Mouse (Mus musculus) limb, embryonic 14.5 days (tissue): ENCODE measurements at regions not wholly inside any gene's neighbourhood (a gene's known extent, or its start where the extent isn't known, plus 50 kb on each side); places are given as distances from the start of the nearest gene placed in this dataset.
A peak's percentile ranks its signal among the peaks of the same experiment; 100 is the strongest.
"Not testable (repeated sequence)": the region's sequence is repeated elsewhere in the genome, so short reads cannot be mapped to it uniquely, and the experiment has no call there.

Experiments used
- ATAC-seq: fragments of 200-750 bp; cut with Nextera tagmentation; 2 replicates; pipeline ENCODE4 v1.8.0; 2017; ENCODE audit warnings: low read depth, moderate number of reproducible peaks, moderate TSS enrichment; ENCODE audit not compliant: low FRiP score
- DNase-seq: peaks from one replicate; pipeline ENCODE4 v3.0.0-alpha.2; 2015; ENCODE audit warnings: low spot score
- H3K27ac ChIP-seq: fragments of 300-500 bp; sonication (generic); replicated peaks from 2 replicates; pipeline ENCODE4 v1.5.1; 2014; ENCODE audit warnings: low read depth, mild to moderate bottlenecking, low read length, moderate library complexity, mixed read lengths
- H3K27me3 ChIP-seq: fragments of 300-500 bp; sonication (generic); 2 replicates; pipeline ENCODE4 v1.6.1; 2014; ENCODE audit warnings: low read length, mixed read lengths; ENCODE audit not compliant: control insufficient read depth, insufficient read depth
- H3K36me3 ChIP-seq: fragments of 300-500 bp; sonication (generic); 2 replicates; pipeline ENCODE4 v1.6.1; 2014; ENCODE audit warnings: mild to moderate bottlenecking, low read length, moderate library complexity, mixed read lengths; ENCODE audit not compliant: control insufficient read depth, insufficient read depth
- H3K4me1 ChIP-seq: fragments of 300-500 bp; sonication (generic); 2 replicates; pipeline ENCODE4 v1.6.1; 2014; ENCODE audit warnings: antibody characterized with exemption, low read length, mixed read lengths; ENCODE audit not compliant: control insufficient read depth, insufficient read depth
- H3K4me2 ChIP-seq: fragments of 300-500 bp; sonication (generic); replicated peaks from 2 replicates; pipeline ENCODE4 v1.6.1; 2014; ENCODE audit warnings: low read depth, mild to moderate bottlenecking, low read length, moderate library complexity; ENCODE audit not compliant: severe bottlenecking
- H3K4me3 ChIP-seq: fragments of 300-500 bp; sonication (generic); replicated peaks from 2 replicates; pipeline ENCODE4 v1.5.1; 2014; ENCODE audit warnings: low read length
- H3K9ac ChIP-seq: fragments of 300-500 bp; sonication (generic); 2 replicates; pipeline ENCODE4 v1.6.1; 2014; ENCODE audit warnings: mild to moderate bottlenecking, low read depth, low read length, moderate library complexity; ENCODE audit not compliant: severe bottlenecking
- H3K9me3 ChIP-seq: fragments of 300-500 bp; sonication (generic); 2 replicates; pipeline ENCODE4 v1.6.1; 2016; ENCODE audit warnings: low read length; ENCODE audit not compliant: control insufficient read depth
- POLR2A ChIP-seq: fragments of 200-500 bp; IDR thresholded peaks from 2 replicates; pipeline ENCODE4 v1.8.0; 2012; ENCODE audit warnings: inconsistent platforms, mild to moderate bottlenecking, moderate library complexity, borderline replicate concordance; ENCODE audit not compliant: insufficient read depth, insufficient read length; ENCODE audit errors: extremely low read depth
- WGBS: fragments of 180-500 bp; shearing (Covaris S2); extraction: QIAGEN DNeasy Blood & Tissue Kit; methylation state at CpG from one replicate; pipeline ENCODE4 v1.1.7; 2014; 5-methylcytosine and 5-hydroxymethylcytosine counted together

DNA sequence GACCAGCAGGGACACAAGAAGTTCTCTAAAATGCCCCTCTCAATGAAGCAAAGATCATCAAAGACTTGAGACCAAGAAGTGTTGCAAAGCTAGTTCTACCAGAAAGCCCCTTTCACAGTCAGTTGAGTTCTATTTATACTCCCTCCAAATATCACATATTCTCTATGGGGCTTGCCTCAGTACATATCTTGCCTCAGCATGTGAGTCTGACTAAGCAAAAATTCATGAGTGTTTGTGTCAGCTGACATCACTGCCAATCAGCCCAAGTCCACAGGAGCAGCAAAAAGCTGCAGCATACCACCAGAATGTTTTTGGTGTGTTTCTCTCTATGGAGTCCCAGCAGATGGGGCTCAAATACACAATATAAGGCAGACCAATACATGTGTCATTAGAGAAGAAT lies 631.6 kb downstream of the Rpia start:
- no peaks in the 10 kb centered on the region for H3K36me3 ChIP-seq
- no peak overlapping the region for H3K4me2 ChIP-seq
- ATAC-seq: no peak
- H3K27me3 ChIP-seq: no peaks in the 10 kb centered on the region
- H3K9me3 ChIP-seq: no peaks in the 10 kb centered on the region
- H3K27ac ChIP-seq: no peak overlapping the region
- H3K9ac ChIP-seq: no peak overlapping the region
- no peak overlapping the region for H3K4me3 ChIP-seq
- no peak for DNase-seq
- no peak for TF ChIP-seq POLR2A
- no peaks in the 10 kb centered on the region for H3K4me1 ChIP-seq

DNA sequence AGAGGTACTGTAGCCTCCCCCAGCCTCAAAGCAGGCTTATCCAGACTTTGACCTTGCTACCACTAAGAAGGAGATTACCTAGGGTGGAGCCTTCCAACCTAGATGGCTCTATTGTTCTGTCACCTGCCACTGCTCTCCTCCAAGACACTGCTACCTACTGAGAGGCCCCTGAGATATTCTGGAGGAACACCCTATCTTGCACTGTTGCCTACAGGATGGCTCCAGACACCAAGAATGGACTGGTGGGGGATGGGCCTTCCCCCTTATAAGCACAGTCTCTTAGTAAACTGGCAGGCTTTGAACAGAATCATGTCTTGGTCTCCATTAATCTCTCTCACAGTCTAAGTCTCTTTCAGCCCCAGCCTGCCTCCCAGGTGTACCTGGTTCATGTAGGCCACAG lies 636.3 kb downstream of the Rpia start:
- H3K9ac ChIP-seq, H3K4me1 ChIP-seq, H3K27ac ChIP-seq, H3K9me3 ChIP-seq, ATAC-seq, H3K4me2 ChIP-seq, H3K36me3 ChIP-seq, DNase-seq, H3K4me3 ChIP-seq, H3K27me3 ChIP-seq: not testable (repeated sequence)

DNA sequence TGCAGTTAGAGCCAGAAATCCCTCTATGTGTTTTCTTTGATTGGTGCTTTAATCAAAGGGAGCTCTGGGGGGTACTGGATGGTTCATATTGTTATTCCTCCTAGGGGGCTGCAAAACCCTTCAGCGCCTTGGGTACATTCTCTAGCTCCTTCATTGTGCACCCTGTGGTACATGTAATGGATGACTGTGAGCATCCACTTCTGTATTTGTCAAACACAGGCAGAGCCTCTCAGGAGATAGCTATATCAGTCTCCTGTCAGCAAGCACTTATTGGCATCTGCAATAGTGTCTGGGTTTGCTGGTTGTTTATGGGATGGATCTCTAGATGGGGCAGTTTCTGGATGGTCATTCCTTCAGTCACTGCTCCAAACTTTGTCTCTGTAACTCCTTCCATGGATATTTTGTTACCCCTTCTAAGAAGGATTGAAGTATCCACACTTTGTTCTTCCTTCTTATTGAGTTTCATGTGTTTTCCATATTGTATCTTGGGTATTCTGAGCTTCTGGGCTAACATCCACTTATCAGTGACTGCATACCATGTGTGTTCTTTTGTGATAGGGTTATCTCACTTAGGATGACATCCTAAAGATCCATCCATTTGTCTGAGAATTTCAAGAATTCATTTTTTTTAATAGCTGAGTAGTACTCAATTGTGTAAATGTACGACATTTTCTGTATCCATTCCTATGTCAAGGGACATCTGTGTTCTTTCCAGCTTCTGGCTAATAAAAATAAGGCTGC lies 640.8 kb downstream of the Rpia start:
- H3K4me2 ChIP-seq, H3K4me3 ChIP-seq, ATAC-seq, H3K27ac ChIP-seq, H3K4me1 ChIP-seq, H3K36me3 ChIP-seq, H3K27me3 ChIP-seq, H3K9me3 ChIP-seq, DNase-seq, H3K9ac ChIP-seq: not testable (repeated sequence)
- 85% methylated on average over 2 of the region's 2 CpGs for WGBS

DNA sequence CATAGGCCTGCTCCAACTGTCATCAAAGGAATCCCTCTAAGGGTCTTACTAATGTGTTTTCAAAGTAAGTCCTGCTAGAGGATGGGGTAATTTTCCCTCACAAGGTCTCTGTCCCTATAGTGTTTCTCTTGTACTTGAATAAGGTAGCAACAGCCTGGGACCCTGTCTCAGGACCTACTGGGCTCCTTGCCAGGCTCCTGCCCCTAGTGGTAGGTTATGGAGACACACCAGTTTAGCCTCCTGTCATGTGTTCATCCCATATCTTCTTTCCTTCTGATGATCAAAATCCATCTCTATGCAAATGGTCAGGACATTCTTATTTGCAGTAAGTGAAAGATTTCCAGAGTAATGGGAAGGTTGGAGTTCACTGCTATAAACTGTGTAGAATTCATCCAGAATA lies 645.0 kb downstream of the Rpia start:
- Histone ChIP-seq H3K4me2 (no peak overlapping the region), H3K4me3 (no peak overlapping the region), H3K36me3 (no peaks in the 10 kb centered on the region), H3K9ac (no peak overlapping the region), H3K27ac (no peak overlapping the region), H3K4me1 (no peaks in the 10 kb centered on the region), H3K9me3 (no peaks in the 10 kb centered on the region), H3K27me3 (no peaks in the 10 kb centered on the region)
- ATAC-seq (no peak), DNase-seq (peak; percentile 5)
- no peak for TF ChIP-seq POLR2A

DNA sequence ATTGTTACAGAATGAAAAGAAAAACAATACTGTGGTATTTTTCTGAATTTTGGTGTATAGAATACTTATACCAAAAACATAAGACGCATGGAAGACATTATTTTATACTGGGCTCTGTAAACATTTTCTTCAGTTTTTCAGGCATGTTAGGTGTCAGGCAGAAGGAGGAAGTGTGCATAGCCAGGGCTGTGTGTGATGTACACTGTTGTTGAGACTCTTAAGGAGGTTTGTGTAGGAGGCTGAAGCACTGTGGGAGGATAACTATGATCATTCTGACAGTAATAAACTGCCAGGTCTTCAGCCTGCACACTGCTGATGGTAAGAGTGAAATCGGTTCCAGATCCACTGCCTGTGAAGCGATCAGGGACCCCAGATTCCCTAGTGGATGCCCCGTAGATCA lies 648.7 kb downstream of the Rpia start:
- not testable (repeated sequence) for H3K36me3 ChIP-seq, H3K27me3 ChIP-seq, H3K9ac ChIP-seq, ATAC-seq, H3K4me1 ChIP-seq, H3K4me3 ChIP-seq, H3K27ac ChIP-seq, DNase-seq, H3K9me3 ChIP-seq, H3K4me2 ChIP-seq
- WGBS: 69% methylated on average over 4 of the region's 4 CpGs

DNA sequence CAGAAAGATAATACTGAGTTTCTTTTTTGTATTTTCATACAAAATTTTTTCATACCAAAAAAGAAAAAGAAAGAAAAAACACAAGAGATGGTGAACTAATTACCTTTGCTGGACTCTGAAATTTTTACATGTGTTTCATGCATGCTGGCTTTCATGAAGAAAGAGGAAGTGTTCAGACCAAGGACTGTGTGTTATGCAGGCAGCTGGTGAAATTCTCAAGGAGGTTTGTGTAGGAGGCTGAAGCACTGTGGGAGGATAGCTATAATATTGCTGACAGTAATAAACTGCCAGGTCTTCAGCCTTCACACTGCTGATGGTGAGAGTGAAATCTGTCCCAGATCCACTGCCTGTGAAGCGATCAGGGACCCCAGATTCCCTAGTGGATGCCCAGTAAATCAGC lies 675.2 kb downstream of the Rpia start:
- Histone ChIP-seq H3K4me1 (no peaks in the 10 kb centered on the region), H3K36me3 (no peaks in the 10 kb centered on the region), H3K4me3 (no peak overlapping the region), H3K27ac (no peak overlapping the region), H3K27me3 (no peaks in the 10 kb centered on the region), H3K9ac (no peak overlapping the region), H3K9me3 (no peaks in the 10 kb centered on the region), H3K4me2 (no peak overlapping the region)
- no peak for ATAC-seq
- WGBS: 64% methylated on average over 1 of the region's 1 CpGs
- no peak for DNase-seq
- no peak for TF ChIP-seq POLR2A
